Mouse (Mus musculus) heart, adult 2 months (tissue): Measurements from ENCODE around the gene AC134908.4. TPM values are rescaled to one million over a fixed set of nuclear protein-coding genes. Genes with fewer than 3 reads are reported as not detected.

Experiments used
- DNase-seq, 2 experiments: peaks; one replicate each; pipeline ENCODE4 v3.0.0; 2021
- H3K27ac ChIP-seq: fragments of 200-600 bp; 2 replicates; pipeline ENCODE4 v1.8.1; 2022
- H3K27me3 ChIP-seq: fragments of 200-500 bp; 2 replicates; pipeline ENCODE4 v1.6.1; 2012; ENCODE audit warnings: mild to moderate bottlenecking, low read length, inconsistent platforms, mixed read lengths; ENCODE audit not compliant: control insufficient read depth, insufficient read depth
- H3K36me3 ChIP-seq: fragments of 200-500 bp; 2 replicates; pipeline ENCODE4 v1.6.1; 2012; ENCODE audit warnings: low read length, inconsistent platforms; ENCODE audit not compliant: control insufficient read depth, insufficient read depth
- H3K4me1 ChIP-seq: fragments of 200-500 bp; 2 replicates; pipeline ENCODE4 v1.6.1; 2011; ENCODE audit warnings: low read length; ENCODE audit not compliant: control insufficient read depth, insufficient read depth
- H3K4me3 ChIP-seq: fragments of 200-600 bp; 2 replicates; pipeline ENCODE4 v1.8.1; 2022
- H3K79me2 ChIP-seq: fragments of 200-500 bp; replicated peaks from 2 replicates; pipeline ENCODE4 v1.6.1; 2012; ENCODE audit warnings: mild to moderate bottlenecking, inconsistent platforms, low read length, moderate library complexity, mixed read lengths; ENCODE audit not compliant: control insufficient read depth, insufficient read depth
- H3K9ac ChIP-seq: fragments of 200-500 bp; 2 replicates; pipeline ENCODE4 v1.6.1; 2012; ENCODE audit warnings: low read depth, mild to moderate bottlenecking, control low read depth, inconsistent platforms, low read length, mixed read lengths
- CTCF ChIP-seq: fragments of 200-600 bp; IDR thresholded peaks from 2 replicates; pipeline ENCODE4 v1.8.1; 2022; ENCODE audit warnings: antibody characterized with exemption, mild to moderate bottlenecking, moderate library complexity
- EP300 ChIP-seq: fragments of 200-500 bp; IDR thresholded peaks from 2 replicates; pipeline ENCODE4 v1.6.1; 2011; ENCODE audit warnings: low read depth, low read length, control low read depth; ENCODE audit not compliant: insufficient read depth
- POLR2A ChIP-seq: fragments of 200-500 bp; IDR thresholded peaks from 2 replicates; pipeline ENCODE4 v1.6.1; 2011; ENCODE audit warnings: mild to moderate bottlenecking, low read depth, low read length, control low read depth; ENCODE audit not compliant: insufficient read depth
- WGBS: fragments of 180-500 bp; shearing (Covaris S2); methylation state at CpG from one replicate; pipeline ENCODE4 v1.1.7; 2018; 5-methylcytosine and 5-hydroxymethylcytosine counted together
- intact Hi-C: fragments of 180-260 bp; cut with DNase I; formaldehyde crosslinking; loops from one replicate; pipeline ENCODE4 v1.15.1; 2025
- polyA plus RNA-seq: library from polyadenylated mRNA; depleted of rRNA; stranded (reverse); fragments of >200 nt; gene quantifications from 2 replicates; pipeline ENCODE4 v1.2.3, GENCODE M21; 2012
- total RNA-seq, 2 experiments: library from RNA; stranded (reverse); gene quantifications; 2 replicates each; pipeline ENCODE4 v1.2.3; 2021

Gene AC134908.4
- total and polyA plus RNA-seq, 3 experiments = not detected

GRCm38 (mm10) chr17:25833291-25833663, 37.8 kb upstream of the AC134908.4 start, which contains the start of gene Stub1:
Stub1 (minus strand) TSS chr17:25833404.
- Histone ChIP-seq H3K79me2 (peaks cover 2% of the 10 kb centered on the region), H3K36me3 (no peaks in the 10 kb centered on the region; the same call in 1 of the 2 replicates), H3K9ac (peak within 1 kb of the TSS; percentile 85), H3K4me1 (peaks cover 28% of the 10 kb centered on the region), H3K27ac (peak within 1 kb of the TSS; percentile 100), H3K4me3 (peak within 1 kb of the TSS; percentile 85), H3K27me3 (no peaks in the 10 kb centered on the region)
- intact Hi-C loops = loop anchor here (5.0 kb wide), 1 partner anchor 34 kb away; the partner anchor contains the start of gene Mcrip2
- WGBS = under 1% methylated on average over 24 of the region's 24 CpGs
- DNase-seq = peak; percentile 93 to 94
- TF ChIP-seq EP300 (no peak), CTCF (no peak), POLR2A (no peak; the same call in none of the 2 replicates)

GRCm38 (mm10) chr17:25832436-25833290, 37.2 kb upstream of the AC134908.4 start:
- peak; percentile 100 for DNase-seq
- Histone ChIP-seq H3K79me2 (peaks cover 2% of the 10 kb centered on the region), H3K36me3 (no peaks in the 10 kb centered on the region; the same call in 1 of the 2 replicates), H3K27ac (peak overlapping the region; percentile 100), H3K9ac (peak overlapping the region; percentile 85), H3K27me3 (no peaks in the 10 kb centered on the region), H3K4me3 (peak overlapping the region; percentile 85), H3K4me1 (peaks cover 26% of the 10 kb centered on the region)
- under 1% methylated on average over 77 of the region's 77 CpGs for WGBS
- intact Hi-C loops = loop anchor here (5.0 kb wide), 1 partner anchor 35 kb away; the partner anchor contains the start of gene Mcrip2
- TF ChIP-seq CTCF (no peak), POLR2A (peak; percentile 83; the same call in 1 of the 2 replicates), EP300 (0 out of 2 replicates have a peak, but pooled peaks have one; percentile 8)

GRCm38 (mm10) chr17:25831451-25832281, 36.2 kb upstream of the AC134908.4 start:
- Histone ChIP-seq H3K9ac (peak overlapping the region; percentile 85), H3K36me3 (no peaks in the 10 kb centered on the region; the same call in 1 of the 2 replicates), H3K27ac (peak overlapping the region; percentile 100), H3K79me2 (peaks cover 2% of the 10 kb centered on the region), H3K27me3 (no peaks in the 10 kb centered on the region), H3K4me3 (peak overlapping the region; percentile 85), H3K4me1 (peaks cover 23% of the 10 kb centered on the region)
- no peak for DNase-seq
- 28% methylated on average over 21 of the region's 21 CpGs for WGBS
- intact Hi-C loops = loop anchor here (5.0 kb wide), 1 partner anchor 36 kb away; the partner anchor contains the start of gene Mcrip2
- TF ChIP-seq EP300 = no peak
- no peak for TF ChIP-seq CTCF
- TF ChIP-seq POLR2A = 0 out of 2 replicates have a peak, but pooled peaks have one; percentile 10

GRCm38 (mm10) chr17:25830806-25831431, 35.5 kb upstream of the AC134908.4 start:
- peaks cover 2% of the 10 kb centered on the region for H3K79me2 ChIP-seq
- no peak for DNase-seq
- intact Hi-C loops = loop anchor here (5.0 kb wide), 1 partner anchor 36 kb away; the partner anchor contains the start of gene Mcrip2
- WGBS = 84% methylated on average over 14 of the region's 14 CpGs
- H3K4me1 ChIP-seq = peaks cover 20% of the 10 kb centered on the region
- H3K4me3 ChIP-seq = no peak overlapping the region
- H3K36me3 ChIP-seq = no peaks in the 10 kb centered on the region; the same call in 1 of the 2 replicates
- H3K9ac ChIP-seq = no peak overlapping the region
- TF ChIP-seq POLR2A = no peak
- TF ChIP-seq CTCF = no peak
- H3K27ac ChIP-seq = no peak overlapping the region
- no peaks in the 10 kb centered on the region for H3K27me3 ChIP-seq

- TF ChIP-seq CTCF (no peak), EP300 (no peak), POLR2A (no peak)
- intact Hi-C loops = loop anchor here (5.0 kb wide), 1 partner anchor 37 kb away; the partner anchor contains the start of gene Mcrip2
- no peak overlapping the region for H3K4me3 ChIP-seq
- no peak overlapping the region for H3K9ac ChIP-seq
- WGBS = 81% methylated on average over 4 of the region's 4 CpGs
- peaks cover 16% of the 10 kb centered on the region for H3K4me1 ChIP-seq
- H3K79me2 ChIP-seq = peaks cover 1% of the 10 kb centered on the region
- no peak for DNase-seq
- no peaks in the 10 kb centered on the region for H3K27me3 ChIP-seq
- H3K27ac ChIP-seq = no peak overlapping the region
- H3K36me3 ChIP-seq = no peaks in the 10 kb centered on the region; the same call in 1 of the 2 replicates
These were observed 34.8 kb upstream of the AC134908.4 start for GRCm38 (mm10) chr17:25830200-25830753.
